31 mouse cellular contexts compared by ENCODE assay signal in the genomic region with DNA sequence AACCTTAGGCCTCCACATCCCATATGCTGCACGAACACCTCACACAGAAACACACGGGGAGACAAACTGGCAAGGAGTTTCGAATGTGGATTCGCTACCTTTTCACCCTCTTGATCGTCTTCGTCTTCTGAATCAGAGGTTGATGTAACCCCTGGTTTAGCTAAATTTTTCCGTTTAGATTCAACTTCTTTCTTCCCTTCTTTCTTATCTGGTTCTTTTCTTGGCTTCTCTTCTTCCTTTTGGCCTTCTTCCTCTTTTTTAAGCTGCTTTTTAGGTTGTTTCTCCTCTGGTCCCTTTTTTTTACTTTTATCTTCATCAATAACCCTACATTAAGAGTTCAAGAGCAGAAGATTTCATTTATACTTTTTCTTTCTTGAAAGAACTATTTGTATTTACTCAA.
"Had no signal": no experiment of that assay in that cellular context is flagged by ENCODE, and none has a peak within 500 bp of the region (broad histone marks: within the 10 kb centered on the region; RNA-seq: fewer than 3 reads in every experiment).

No protein-coding gene starts in this region.

- ATAC-seq: liver, embryonic 12.5 days; liver, postnatal 0 days; lung, postnatal 0 days; midbrain, embryonic 13.5 days; midbrain, embryonic 15.5 days; midbrain, embryonic 16.5 days had no signal

- H3K9ac ChIP-seq: limb, embryonic 12.5 days; limb, embryonic 13.5 days; limb, embryonic 15.5 days; liver, embryonic 12.5 days; liver, embryonic 13.5 days; liver, embryonic 14.5 days; liver, embryonic 15.5 days; liver, postnatal 0 days; lung, embryonic 14.5 days; lung, embryonic 15.5 days; midbrain, embryonic 12.5 days; midbrain, embryonic 13.5 days; midbrain, embryonic 15.5 days had no signal

- DNase-seq: left cerebral cortex, postnatal 4 days; liver; liver, embryonic 13.5 days; liver, postnatal 0 days; lung, adult 18-20 months; lung, adult 2 months; lung, embryonic 14.5 days; lung, postnatal 10 days; lung, postnatal 14 days; lung, postnatal 36 days; lung, postnatal 4 days; midbrain, embryonic 14.5 days had no signal

- H3K4me3 ChIP-seq: limb, embryonic 10.5 days; limb, embryonic 12.5 days; limb, embryonic 13.5 days; limb, embryonic 15.5 days; liver, embryonic 12.5 days; liver, embryonic 13.5 days; liver, embryonic 15.5 days; lung, embryonic 15.5 days; megakaryocyte, embryonic 14.5 days; midbrain, embryonic 10.5 days; midbrain, embryonic 12.5 days; midbrain, embryonic 13.5 days; midbrain, embryonic 15.5 days; myocyte had no signal

- H3K27me3 ChIP-seq: limb, embryonic 12.5 days; limb, embryonic 13.5 days; limb, embryonic 15.5 days; liver, embryonic 12.5 days; liver, embryonic 13.5 days; liver, embryonic 15.5 days; lung, embryonic 15.5 days; megakaryocyte, embryonic 14.5 days; midbrain, embryonic 12.5 days; midbrain, embryonic 13.5 days; midbrain, embryonic 15.5 days had no signal

- H3K4me1 ChIP-seq: limb, embryonic 10.5 days; limb, embryonic 12.5 days; limb, embryonic 13.5 days; limb, embryonic 15.5 days; liver, embryonic 12.5 days; liver, embryonic 13.5 days; liver, embryonic 15.5 days; lung, embryonic 15.5 days; midbrain, embryonic 12.5 days had no signal

- H3K4me2 ChIP-seq: limb, embryonic 12.5 days; limb, embryonic 13.5 days; limb, embryonic 15.5 days; liver, embryonic 11.5 days; liver, embryonic 12.5 days; liver, embryonic 13.5 days; liver, embryonic 15.5 days; lung, embryonic 14.5 days; lung, embryonic 15.5 days; midbrain, embryonic 11.5 days; midbrain, embryonic 12.5 days; midbrain, embryonic 13.5 days; midbrain, embryonic 15.5 days had no signal

- H3K9me3 ChIP-seq: limb, embryonic 10.5 days; limb, embryonic 12.5 days; limb, embryonic 13.5 days; limb, embryonic 15.5 days; liver, embryonic 12.5 days; liver, embryonic 13.5 days; liver, embryonic 15.5 days; lung, embryonic 15.5 days; megakaryocyte, embryonic 14.5 days; midbrain, embryonic 10.5 days; midbrain, embryonic 12.5 days; midbrain, embryonic 13.5 days; midbrain, embryonic 15.5 days had no signal

- H3K27ac ChIP-seq: limb, embryonic 10.5 days; limb, embryonic 12.5 days; limb, embryonic 13.5 days; limb, embryonic 15.5 days; liver, embryonic 12.5 days; liver, embryonic 13.5 days; liver, embryonic 14.5 days; liver, embryonic 15.5 days; lung, embryonic 15.5 days; macrophage; midbrain, embryonic 10.5 days; midbrain, embryonic 12.5 days; midbrain, embryonic 13.5 days; midbrain, embryonic 15.5 days had no signal
